Mouse (Mus musculus) megakaryocyte, adult 5-6 weeks (primary cell): ENCODE data around the gene Ube2r2. TPM values are rescaled to one million over a fixed set of nuclear protein-coding genes. Genes with fewer than 3 reads are reported as not detected.

Experiments used
- ATAC-seq: 2 replicates; pipeline ENCODE4 v1.8.0; 2016; ENCODE audit warnings: mild to moderate bottlenecking, inconsistent platforms; ENCODE audit not compliant: poor library complexity, severe bottlenecking
- total RNA-seq, 2 experiments: library from RNA; stranded (forward) in 1 of 2; stranded (reverse) in 1 of 2; fragments of 153-499, 151-499 nt in 1 of 2; fragments of 221-1000, 200-1000 nt in 1 of 2; gene quantifications; 2 replicates each; pipeline versions ENCODE4 v1.2.3 to v1.2.4; 2015 to 2017

Gene Ube2r2
- total RNA-seq (2015) (145 and 156 TPM in 2 replicates), total RNA-seq (2017) (34.4 and 41.3 TPM in 2 replicates)

- peak; percentile 55 for ATAC-seq
Observed at GRCm38 (mm10) chr4:41135711-41136453, at the start of gene Ube2r2. TSS of gene Ube2r2 (plus strand) at chr4:41135743.

- no peak for ATAC-seq
Observed at GRCm38 (mm10) chr4:41086947-41087346, 48.6 kb upstream of the Ube2r2 start.

GRCm38 (mm10) chr4:41087459-41088298 is 47.9 kb upstream of the Ube2r2 start:
- ATAC-seq, result no peak

- no peak for ATAC-seq
Observed at GRCm38 (mm10) chr4:41089189-41089588, 46.4 kb upstream of the Ube2r2 start.

GRCm38 (mm10) chr4:41089705-41090104 is 45.8 kb upstream of the Ube2r2 start:
- ATAC-seq, result no peak

- ATAC-seq, result no peak
Observed at GRCm38 (mm10) chr4:41091391-41091790, 44.2 kb upstream of the Ube2r2 start.

- no peak for ATAC-seq
Observed at GRCm38 (mm10) chr4:41092958-41093357, 42.6 kb upstream of the Ube2r2 start.

GRCm38 (mm10) chr4:41094361-41094760 is 41.2 kb upstream of the Ube2r2 start:
- ATAC-seq, result no peak

- ATAC-seq, result no peak
Observed at GRCm38 (mm10) chr4:41096169-41096568, 39.4 kb upstream of the Ube2r2 start.

GRCm38 (mm10) chr4:41096794-41097193 is 38.7 kb upstream of the Ube2r2 start:
- no peak for ATAC-seq

- ATAC-seq, result no peak
Observed at GRCm38 (mm10) chr4:41097381-41097780, 38.2 kb upstream of the Ube2r2 start.

- ATAC-seq, result peak; percentile 62
Observed at GRCm38 (mm10) chr4:41097871-41098576, 37.5 kb upstream of the Ube2r2 start, which contains the start of gene Aqp3. TSS of gene Aqp3 (minus strand) at chr4:41098183.

- no peak for ATAC-seq
Observed at GRCm38 (mm10) chr4:41098577-41098951, 37.0 kb upstream of the Ube2r2 start.

- ATAC-seq, result no peak
Observed at GRCm38 (mm10) chr4:41100986-41101385, 34.6 kb upstream of the Ube2r2 start.

GRCm38 (mm10) chr4:41102901-41103300 is 32.6 kb upstream of the Ube2r2 start:
- ATAC-seq, result no peak

GRCm38 (mm10) chr4:41107440-41107839 is 28.1 kb upstream of the Ube2r2 start:
- ATAC-seq, result no peak

- no peak for ATAC-seq
Observed at GRCm38 (mm10) chr4:41108717-41109425, 26.7 kb upstream of the Ube2r2 start.

GRCm38 (mm10) chr4:41114358-41115070 is 21.0 kb upstream of the Ube2r2 start:
- no peak for ATAC-seq

GRCm38 (mm10) chr4:41115074-41115473 is 20.5 kb upstream of the Ube2r2 start:
- no peak for ATAC-seq

GRCm38 (mm10) chr4:41115793-41116192 is 19.8 kb upstream of the Ube2r2 start:
- ATAC-seq, result no peak
